Mouse (Mus musculus): ENCODE measurements around the gene Ctsw. TPM values are rescaled to one million over a fixed set of nuclear protein-coding genes. Genes with fewer than 3 reads are reported as not detected.

Ctsw gene
- polyA plus RNA-seq, 1 experiment from 2014 or later: 42.8 TPM

- peak; percentile 72 for DNase-seq (ENCODE audit: low spot score)
These were observed 35.1 kb downstream of the Ctsw start for GRCm38 (mm10) chr19:5432992-5433852.

GRCm38 (mm10) chr19:5431911-5432464 lies 36.3 kb downstream of the Ctsw start:
- no peak for DNase-seq (ENCODE audit: low spot score)

- peak; percentile 47 for DNase-seq (ENCODE audit: low spot score)
These were observed 37.9 kb downstream of the Ctsw start for GRCm38 (mm10) chr19:5430408-5430807.

- no peak for DNase-seq (ENCODE audit: low spot score)
These were observed 38.5 kb downstream of the Ctsw start for GRCm38 (mm10) chr19:5429806-5430205.

- DNase-seq (ENCODE audit: low spot score): no peak
These were observed 39.1 kb downstream of the Ctsw start for GRCm38 (mm10) chr19:5429219-5429618.

- DNase-seq (ENCODE audit: low spot score): no peak
These were observed 40.2 kb downstream of the Ctsw start for GRCm38 (mm10) chr19:5428083-5428482.

GRCm38 (mm10) chr19:5426640-5427290 lies 41.5 kb downstream of the Ctsw start:
- DNase-seq (ENCODE audit: low spot score): no peak

- no peak for DNase-seq (ENCODE audit: low spot score)
These were observed 42.3 kb downstream of the Ctsw start for GRCm38 (mm10) chr19:5425906-5426565.

GRCm38 (mm10) chr19:5424782-5425741 lies 43.2 kb downstream of the Ctsw start, which contains the start of the genes Drap1 and AI837181:
Gene Drap1 (minus strand): TSS chr19:5424979.
Gene AI837181 (plus strand): TSS chr19:5425144.
- peak; percentile 97 for DNase-seq (ENCODE audit: low spot score)

- DNase-seq (ENCODE audit: low spot score): peak; percentile 77
These were observed 44.1 kb downstream of the Ctsw start for GRCm38 (mm10) chr19:5424092-5424781.

GRCm38 (mm10) chr19:5423561-5423960 lies 44.7 kb downstream of the Ctsw start:
- DNase-seq (ENCODE audit: low spot score): no peak

GRCm38 (mm10) chr19:5422895-5423443 lies 45.3 kb downstream of the Ctsw start:
- no peak for DNase-seq (ENCODE audit: low spot score)

GRCm38 (mm10) chr19:5422267-5422666 lies 46.0 kb downstream of the Ctsw start:
- no peak for DNase-seq (ENCODE audit: low spot score)

GRCm38 (mm10) chr19:5421784-5422183 lies 46.5 kb downstream of the Ctsw start:
- DNase-seq (ENCODE audit: low spot score): no peak

- DNase-seq (ENCODE audit: low spot score): no peak
These were observed 47.7 kb downstream of the Ctsw start for GRCm38 (mm10) chr19:5420579-5420978.

GRCm38 (mm10) chr19:5419630-5420029 lies 48.7 kb downstream of the Ctsw start:
- no peak for DNase-seq (ENCODE audit: low spot score)

GRCm38 (mm10) chr19:5418750-5419466 lies 49.4 kb downstream of the Ctsw start:
- no peak for DNase-seq (ENCODE audit: low spot score)
